Mouse (Mus musculus) C2C12 (cell line): ENCODE data around the gene Hbb-y.

Source experiments
- CEBPB ChIP-seq: IDR thresholded peaks from one replicate; pipeline ENCODE4 v1.6.1; 2011; ENCODE audit warnings: low read depth, mild to moderate bottlenecking, control low read depth, moderate library complexity
- CTCF ChIP-seq: IDR thresholded peaks from one replicate; pipeline ENCODE4 v1.5.1; 2011; ENCODE audit not compliant: control insufficient read depth, insufficient read depth, insufficient read length
- FOSL1 ChIP-seq: IDR thresholded peaks from one replicate; pipeline ENCODE4 v1.8.0; 2011; ENCODE audit warnings: mild to moderate bottlenecking, low read length; ENCODE audit not compliant: poor library complexity, insufficient read depth, severe bottlenecking
- MAX ChIP-seq: IDR thresholded peaks from one replicate; pipeline ENCODE4 v1.6.1; 2011; ENCODE audit warnings: mild to moderate bottlenecking, control low read depth
- MYOD1 ChIP-seq: IDR thresholded peaks from one replicate; pipeline ENCODE4 v1.6.1; 2011; ENCODE audit warnings: low read depth; ENCODE audit not compliant: control insufficient read depth, insufficient read length
- MYOG ChIP-seq: IDR thresholded peaks from one replicate; pipeline ENCODE4 v1.6.1; 2011; ENCODE audit not compliant: control insufficient read depth, insufficient read length; ENCODE audit errors: extremely low read depth
- USF1 ChIP-seq: IDR thresholded peaks from one replicate; pipeline ENCODE4 v1.6.1; 2011; ENCODE audit warnings: low read depth, mild to moderate bottlenecking, control low read depth, moderate library complexity

GRCm38 (mm10) chr7:103886152-103886551, 33.1 kb upstream of the Hbb-y start, which contains the start of gene Olfr66:
- no peak for TF ChIP-seq CTCF
- TF ChIP-seq USF1: no peak
- no peak for TF ChIP-seq MYOG
- TF ChIP-seq FOSL1: no peak
- no peak for TF ChIP-seq MAX
- TF ChIP-seq MYOD1: no peak
- TF ChIP-seq CEBPB: no peak
